Mouse (Mus musculus): ENCODE data around the gene Mrpl2. TPM values are rescaled to one million over a fixed set of nuclear protein-coding genes. Genes with fewer than 3 reads are reported as not detected.
A peak's percentile ranks its signal among the peaks of the same experiment; 100 is the strongest.

Gene Mrpl2
- polyA plus RNA-seq, 1 experiment from 2014 or later: 106 TPM

DNA sequence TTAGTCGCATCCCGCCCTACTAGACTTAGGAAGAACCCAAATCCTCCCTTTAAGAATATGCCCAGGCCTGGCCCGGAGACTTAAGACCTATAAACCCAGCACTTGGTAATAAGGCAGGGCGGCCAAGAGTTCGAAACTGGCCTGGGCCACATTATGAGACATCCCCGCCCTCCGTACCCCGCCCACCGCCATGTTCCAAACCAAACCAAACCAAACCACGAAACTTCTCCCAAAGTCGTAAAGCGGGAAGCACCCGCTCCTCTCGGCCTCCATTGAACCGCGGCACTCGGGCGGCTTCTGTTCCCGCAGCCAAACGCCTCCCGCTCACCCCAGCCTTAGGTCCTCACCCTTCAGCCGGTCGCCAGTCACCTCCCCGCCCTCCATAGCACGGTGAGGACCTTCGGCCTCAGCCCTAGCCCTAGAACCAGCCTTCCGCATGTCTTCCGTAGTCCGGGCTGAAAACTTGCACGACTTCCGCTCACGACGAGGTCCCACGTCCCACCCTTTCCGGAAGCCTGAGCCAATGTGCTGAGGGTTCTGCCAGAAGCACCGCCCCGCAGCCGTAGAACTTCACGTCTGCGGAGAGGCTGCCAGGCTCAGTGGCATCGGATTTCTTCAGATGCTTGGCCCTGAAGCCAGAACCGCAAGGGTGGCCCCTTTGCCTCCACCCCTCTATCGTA, 28.0 kb downstream of the Mrpl2 start, which contains the start of gene Rrp36:
Gene Rrp36 (minus strand): TSS at position 503 of the 680 bp plus-strand sequence.
- peak within 1 kb of the TSS; percentile 76 for H3K4me3 ChIP-seq
- H3K27me3 ChIP-seq: no peaks in the 10 kb centered on the region
- under 1% methylated on average over 43 of the region's 43 CpGs for WGBS
- H3K4me2 ChIP-seq: peak within 1 kb of the TSS; percentile 76
- peak within 1 kb of the TSS; percentile 79 for H3K27ac ChIP-seq
- peak within 1 kb of the TSS; percentile 75 for H3K9ac ChIP-seq
- peaks cover 52% of the 10 kb centered on the region for H3K36me3 ChIP-seq
- H3K9me3 ChIP-seq: no peaks in the 10 kb centered on the region
- ATAC-seq (ENCODE audit: borderline replicate concordance, extremely low read depth, low FRiP score, low TSS enrichment): peak; percentile 94
- H3K4me1 ChIP-seq: peaks cover 32% of the 10 kb centered on the region

DNA sequence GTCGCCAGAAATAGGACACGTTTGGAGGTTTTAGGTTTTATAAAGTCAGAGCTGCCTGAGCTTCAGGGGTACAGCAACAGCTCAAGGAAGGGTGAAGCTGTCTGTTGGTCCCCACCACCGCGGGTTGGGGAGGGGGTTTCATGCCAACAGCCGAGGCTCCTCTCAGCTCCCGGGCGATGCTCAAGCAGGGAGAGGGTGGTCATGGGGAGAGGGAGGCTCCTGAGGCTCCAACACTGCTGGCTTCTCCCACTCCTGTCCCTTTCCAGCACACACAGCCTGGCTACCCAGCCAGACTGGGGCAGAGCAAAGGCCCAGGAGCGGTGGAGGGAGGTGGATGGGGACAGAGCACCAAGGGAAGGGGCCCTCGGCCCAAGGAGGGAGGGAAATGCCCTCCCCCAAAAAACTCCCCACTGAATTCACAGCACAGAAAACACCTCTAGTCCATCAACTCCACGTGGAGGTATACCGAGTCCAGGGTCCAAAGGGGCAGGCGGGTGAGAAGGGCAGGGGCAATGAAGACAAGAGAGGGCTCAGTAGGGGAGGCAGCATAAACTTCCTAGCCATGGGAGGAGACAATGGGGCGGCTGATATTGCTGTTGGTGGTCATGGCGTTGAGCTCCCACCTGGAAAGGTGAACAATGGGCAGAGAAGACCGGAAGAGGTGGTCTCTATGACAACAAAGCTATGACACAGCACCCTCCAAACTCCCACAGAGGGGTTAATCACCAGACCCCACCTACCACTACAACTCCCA, 28.7 kb downstream of the Mrpl2 start:
- H3K9me3 ChIP-seq: no peaks in the 10 kb centered on the region

DNA sequence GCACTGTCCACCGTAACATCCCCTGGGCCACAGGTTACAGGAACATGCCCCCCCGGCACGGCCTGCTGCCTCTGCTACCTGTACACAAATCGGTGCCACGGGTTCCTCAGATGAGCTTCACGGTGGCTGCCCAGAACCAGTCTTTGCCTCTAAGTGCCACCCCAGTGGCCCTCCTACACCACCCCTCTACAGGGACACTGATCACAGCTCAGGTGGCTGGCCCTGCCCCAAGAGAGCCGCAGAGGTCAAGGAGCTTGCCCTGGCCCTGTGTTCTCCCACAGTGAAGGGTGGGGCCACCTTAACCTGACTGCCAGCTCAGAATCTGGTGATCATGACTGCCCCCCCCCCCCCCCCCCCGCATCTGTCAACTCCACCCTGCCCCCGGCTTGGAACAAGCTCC, 32.4 kb downstream of the Mrpl2 start, which contains the start of gene Mea1:
Gene Mea1 (plus strand): TSS at position 378 of the 400 bp plus-strand sequence.
- H3K9me3 ChIP-seq: no peaks in the 10 kb centered on the region
- H3K36me3 ChIP-seq: peaks cover 40% of the 10 kb centered on the region

More for the DNA sequence above, 28.7 kb downstream of the Mrpl2 start:
- H3K4me1 ChIP-seq: peaks cover 39% of the 10 kb centered on the region
- no peaks in the 10 kb centered on the region for H3K27me3 ChIP-seq
- peak overlapping the region; percentile 79 for H3K27ac ChIP-seq
- peaks cover 45% of the 10 kb centered on the region for H3K36me3 ChIP-seq
- peak; percentile 15; the same call in 1 of the 2 replicates for ATAC-seq (ENCODE audit: borderline replicate concordance, extremely low read depth, low FRiP score, low TSS enrichment)
- H3K4me3 ChIP-seq: peak overlapping the region; percentile 76
- H3K4me2 ChIP-seq: peak overlapping the region; percentile 76
- peak overlapping the region; percentile 75 for H3K9ac ChIP-seq
- 24% methylated on average over 15 of the region's 15 CpGs for WGBS

DNA sequence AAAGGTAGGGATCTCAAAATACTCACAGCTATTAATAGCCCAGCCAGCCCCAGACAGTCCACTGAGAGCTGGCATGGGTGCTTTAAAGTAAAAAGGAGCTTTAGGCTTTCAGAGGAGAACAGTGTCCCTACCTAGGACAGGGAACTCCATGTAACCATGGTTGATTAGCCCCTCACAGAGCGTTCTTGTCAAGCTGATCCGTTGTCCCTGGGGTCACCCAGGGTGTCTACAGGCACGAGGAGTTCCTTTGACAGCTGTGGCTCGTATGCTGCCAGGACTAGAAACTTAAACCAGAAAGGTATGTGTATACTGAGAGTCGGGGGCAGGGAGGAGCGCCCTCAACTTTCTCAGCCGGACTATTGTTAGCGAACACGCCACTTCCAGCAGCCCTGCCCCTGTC, 32.9 kb downstream of the Mrpl2 start:
- 33% methylated on average over 9 of the region's 9 CpGs for WGBS
- Histone ChIP-seq H3K9ac (peak overlapping the region; percentile 60), H3K4me1 (peaks cover 37% of the 10 kb centered on the region), H3K36me3 (peaks cover 45% of the 10 kb centered on the region), H3K9me3 (no peaks in the 10 kb centered on the region), H3K4me3 (peak overlapping the region; percentile 60), H3K27me3 (no peaks in the 10 kb centered on the region), H3K27ac (peak overlapping the region; percentile 88), H3K4me2 (peak overlapping the region; percentile 81)
- ATAC-seq (ENCODE audit: borderline replicate concordance, extremely low read depth, low FRiP score, low TSS enrichment): no peak

More for the DNA sequence above, 32.4 kb downstream of the Mrpl2 start, which contains the start of gene Mea1:
- ATAC-seq (ENCODE audit: borderline replicate concordance, extremely low read depth, low FRiP score, low TSS enrichment): no peak
- Histone ChIP-seq H3K4me2 (peak within 1 kb of the TSS; percentile 81), H3K9ac (peak within 1 kb of the TSS; percentile 60), H3K27ac (peak within 1 kb of the TSS; percentile 88), H3K27me3 (no peaks in the 10 kb centered on the region), H3K4me1 (peaks cover 40% of the 10 kb centered on the region), H3K4me3 (peak within 1 kb of the TSS; percentile 60)
- WGBS: 81% methylated on average over 8 of the region's 9 CpGs

DNA sequence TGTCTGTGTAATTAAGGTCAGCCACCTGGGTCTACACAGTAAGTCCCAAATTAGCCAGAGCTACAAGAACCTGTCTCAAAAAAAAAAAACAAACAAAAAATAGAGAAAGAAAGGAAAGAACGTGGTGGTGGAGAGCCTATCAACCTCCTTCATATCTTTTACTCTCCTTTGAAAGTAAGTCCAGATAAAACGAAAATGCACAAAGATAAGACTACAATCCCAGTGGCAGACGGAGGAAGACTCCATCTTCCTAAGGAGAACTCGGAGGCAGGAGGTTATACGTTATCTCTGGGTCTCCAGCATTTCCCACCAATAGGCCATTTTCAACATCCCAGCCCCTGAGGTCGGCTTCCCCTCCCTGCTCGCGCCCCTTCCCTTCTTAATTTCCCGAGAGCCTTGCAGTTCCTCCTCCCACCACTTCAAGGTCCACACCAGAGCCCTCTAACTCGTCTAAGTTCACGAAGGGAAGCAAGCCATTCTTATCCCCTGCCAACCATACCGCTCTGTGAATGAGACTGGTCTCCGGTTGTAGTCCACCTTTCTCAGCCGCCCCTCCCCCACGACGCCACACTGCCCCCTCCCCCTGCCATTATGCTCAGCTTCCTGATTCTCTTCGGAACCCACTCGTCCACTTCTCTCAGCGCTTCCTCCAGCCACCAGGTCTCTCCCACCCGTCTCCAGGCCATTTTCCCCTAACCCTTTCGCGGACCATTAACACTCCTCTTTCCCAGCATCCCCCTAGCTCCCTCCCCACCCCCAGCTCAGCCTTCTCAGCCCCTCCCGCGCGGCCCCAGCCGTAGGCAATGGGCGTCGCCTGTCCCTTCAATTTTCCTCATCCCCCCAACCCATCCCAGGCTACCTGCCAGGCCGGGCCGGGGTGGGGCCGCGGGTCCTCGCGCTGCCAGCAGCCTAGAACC, 34.1 kb downstream of the Mrpl2 start:
- Histone ChIP-seq H3K4me1 (peaks cover 29% of the 10 kb centered on the region), H3K27ac (peak overlapping the region; percentile 88), H3K36me3 (peaks cover 54% of the 10 kb centered on the region), H3K4me3 (peak overlapping the region; percentile 60), H3K27me3 (no peaks in the 10 kb centered on the region), H3K9ac (peak overlapping the region; percentile 60), H3K9me3 (no peaks in the 10 kb centered on the region), H3K4me2 (peak overlapping the region; percentile 81)
- peak; percentile 1 for ATAC-seq (ENCODE audit: borderline replicate concordance, extremely low read depth, low FRiP score, low TSS enrichment)
- under 1% methylated on average over 34 of the region's 34 CpGs for WGBS

DNA sequence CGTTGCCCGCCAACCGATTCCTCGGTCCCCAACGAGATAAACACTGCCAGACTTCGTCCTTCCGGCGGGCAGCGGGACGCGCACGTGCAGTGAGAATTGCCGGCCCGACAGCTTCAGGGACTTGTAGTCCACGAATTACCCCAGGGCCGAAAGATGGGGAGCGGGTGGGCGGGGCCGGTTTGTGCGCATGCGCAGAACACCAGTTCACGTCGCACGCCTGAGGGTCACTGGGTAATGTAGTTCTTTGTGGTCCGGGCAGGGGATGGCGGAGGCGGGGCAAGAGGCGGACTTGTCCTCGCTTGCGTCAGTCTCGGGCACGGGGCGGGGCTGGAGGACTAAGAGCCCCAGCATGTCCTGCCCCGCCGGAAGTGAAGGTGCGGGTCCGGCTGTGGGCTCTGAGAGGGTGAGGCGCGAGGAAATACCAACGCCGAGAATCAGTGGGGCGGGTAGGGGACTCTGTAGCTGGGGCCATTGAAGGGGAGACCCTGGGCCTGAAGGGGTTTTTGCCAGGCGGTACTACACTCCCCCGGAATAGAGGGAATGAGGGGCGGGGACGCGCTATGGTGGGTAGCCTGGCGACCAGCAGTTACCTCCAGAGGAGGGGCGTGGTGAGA, 34.8 kb downstream of the Mrpl2 start, which contains the start of gene Klhdc3:
Gene Klhdc3 (minus strand): TSS at position 155 of the 614 bp plus-strand sequence.
- under 1% methylated on average over 49 of the region's 49 CpGs for WGBS
- Histone ChIP-seq H3K27ac (peak within 1 kb of the TSS; percentile 88), H3K9me3 (no peaks in the 10 kb centered on the region), H3K27me3 (no peaks in the 10 kb centered on the region), H3K9ac (peak within 1 kb of the TSS; percentile 60), H3K36me3 (peaks cover 54% of the 10 kb centered on the region), H3K4me1 (peaks cover 26% of the 10 kb centered on the region), H3K4me2 (peak within 1 kb of the TSS; percentile 81), H3K4me3 (peak within 1 kb of the TSS; percentile 60)
- ATAC-seq (ENCODE audit: borderline replicate concordance, extremely low read depth, low FRiP score, low TSS enrichment): peak; percentile 98

DNA sequence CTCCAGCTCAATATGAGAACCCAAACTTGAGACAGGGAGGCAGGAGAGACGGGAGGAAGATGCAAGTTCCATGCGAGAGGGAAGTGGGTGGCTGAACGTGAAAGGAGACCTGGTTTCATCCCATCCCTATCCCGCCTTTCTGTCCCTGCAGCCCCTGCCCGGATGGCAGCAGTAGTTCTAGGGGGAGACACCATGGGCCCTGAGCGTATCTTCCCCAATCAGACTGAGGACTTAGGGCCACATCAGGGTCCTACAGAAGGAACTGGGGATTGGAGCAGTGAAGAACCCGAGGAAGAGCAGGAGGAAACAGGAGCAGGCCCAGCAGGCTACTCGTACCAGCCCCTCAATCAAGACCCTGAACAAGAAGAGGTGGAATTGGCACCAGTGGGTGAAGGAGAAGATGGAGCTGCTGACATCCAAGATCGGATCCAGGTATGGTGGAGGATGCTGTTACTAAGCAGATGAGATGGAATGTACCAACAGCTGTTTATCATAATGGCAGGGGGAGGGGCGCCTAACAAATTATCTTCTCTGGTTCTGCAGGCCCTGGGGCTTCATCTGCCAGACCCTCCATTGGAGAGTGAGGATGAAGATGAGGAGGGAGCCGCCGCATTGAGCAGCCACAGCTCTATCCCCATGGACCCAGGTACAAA, 35.6 kb downstream of the Mrpl2 start:
- peaks cover 54% of the 10 kb centered on the region for H3K36me3 ChIP-seq
- no peaks in the 10 kb centered on the region for H3K9me3 ChIP-seq
- ATAC-seq (ENCODE audit: borderline replicate concordance, extremely low read depth, low FRiP score, low TSS enrichment): no peak
- H3K27me3 ChIP-seq: no peaks in the 10 kb centered on the region
- H3K4me1 ChIP-seq: peaks cover 26% of the 10 kb centered on the region
- peak overlapping the region; percentile 49 for H3K27ac ChIP-seq
- peak overlapping the region; percentile 80 for H3K4me2 ChIP-seq
- WGBS: 23% methylated on average over 12 of the region's 12 CpGs
- peak overlapping the region; percentile 59 for H3K9ac ChIP-seq
- H3K4me3 ChIP-seq: peak overlapping the region; percentile 60

DNA sequence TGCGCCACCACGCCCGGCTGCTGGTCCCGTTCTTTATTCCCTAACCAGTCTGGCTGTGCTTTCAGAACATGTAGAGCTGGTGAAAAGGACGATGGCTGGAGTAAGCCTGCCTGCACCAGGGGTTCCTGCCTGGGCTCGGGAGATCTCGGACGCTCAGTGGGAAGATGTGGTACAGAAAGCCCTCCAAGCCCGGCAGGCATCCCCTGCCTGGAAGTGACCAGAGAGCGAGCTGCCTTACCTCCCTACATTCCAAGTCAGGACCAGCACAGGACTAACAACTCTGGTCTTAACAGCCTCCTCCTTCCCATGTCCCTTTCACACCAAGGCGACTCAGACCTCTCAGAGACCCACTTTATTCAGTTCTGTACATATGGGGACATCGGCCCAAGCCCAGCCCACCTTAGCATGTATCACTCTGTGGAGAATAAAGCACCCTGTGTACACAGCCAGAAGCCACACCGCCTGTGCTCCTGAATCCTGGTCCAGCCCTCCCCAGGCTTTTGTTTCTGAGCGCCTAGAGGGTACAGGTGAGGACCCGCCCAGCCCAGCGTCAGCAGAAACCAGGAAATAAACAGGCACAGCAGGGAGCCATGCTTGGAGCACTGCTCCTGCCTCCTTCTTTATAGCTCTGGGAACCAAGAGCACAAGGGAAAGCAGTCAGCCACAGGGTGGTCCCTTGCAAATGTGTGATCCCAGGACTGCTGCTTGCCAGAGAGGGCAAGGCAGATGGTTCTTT, 36.8 kb downstream of the Mrpl2 start:
- ATAC-seq (ENCODE audit: borderline replicate concordance, extremely low read depth, low FRiP score, low TSS enrichment): no peak
- Histone ChIP-seq H3K9me3 (no peaks in the 10 kb centered on the region), H3K27ac (no peak overlapping the region), H3K9ac (no peak overlapping the region), H3K4me2 (no peak overlapping the region), H3K4me3 (no peak overlapping the region), H3K4me1 (peaks cover 26% of the 10 kb centered on the region), H3K27me3 (no peaks in the 10 kb centered on the region), H3K36me3 (peaks cover 55% of the 10 kb centered on the region)
- 85% methylated on average over 16 of the region's 16 CpGs for WGBS

DNA sequence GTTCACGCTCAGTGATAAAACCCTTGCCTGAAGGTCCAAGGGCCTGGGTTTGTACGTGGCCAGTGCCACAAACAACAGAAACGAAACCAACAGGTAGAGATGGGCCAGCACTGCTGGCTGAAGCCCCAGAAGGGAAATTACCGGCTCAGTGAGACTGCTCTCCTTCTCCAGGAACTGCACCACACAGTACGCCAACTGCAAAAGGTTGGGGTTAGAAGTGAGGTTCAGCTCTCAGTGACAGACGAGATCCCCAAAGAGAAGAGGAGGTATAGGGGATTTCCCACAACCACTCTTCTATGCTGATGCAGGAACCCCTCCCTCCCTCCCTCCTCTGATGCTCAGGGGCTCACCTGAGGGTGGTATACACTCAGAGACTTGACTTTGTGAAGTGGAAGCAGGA, 39.9 kb downstream of the Mrpl2 start:
- Histone ChIP-seq H3K4me2 (no peak overlapping the region), H3K36me3 (peaks cover 53% of the 10 kb centered on the region), H3K9me3 (no peaks in the 10 kb centered on the region), H3K4me1 (peaks cover 7% of the 10 kb centered on the region), H3K27ac (no peak overlapping the region), H3K27me3 (no peaks in the 10 kb centered on the region), H3K9ac (no peak overlapping the region), H3K4me3 (no peak overlapping the region)
- WGBS: 87% methylated on average over 6 of the region's 6 CpGs
- no peak for ATAC-seq (ENCODE audit: borderline replicate concordance, extremely low read depth, low FRiP score, low TSS enrichment)

DNA sequence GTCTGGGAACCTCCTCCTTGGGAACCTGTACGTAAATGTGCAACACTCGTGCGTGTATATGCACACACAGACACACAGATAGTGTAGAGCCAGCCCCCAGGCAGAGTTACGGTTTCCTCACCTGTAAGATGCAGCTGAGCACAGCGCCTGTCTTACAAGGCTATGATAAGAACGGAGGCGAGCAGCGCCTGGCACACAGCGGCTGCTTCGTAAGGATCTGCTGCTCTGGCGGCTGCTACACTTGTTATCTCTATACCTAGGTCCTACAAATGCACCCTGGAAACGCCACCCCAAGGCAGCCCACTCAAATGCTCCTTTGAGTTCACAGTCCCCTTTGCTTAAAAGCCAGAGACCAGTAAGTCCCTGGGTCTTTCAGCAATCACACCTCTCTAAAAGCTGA, 44.6 kb downstream of the Mrpl2 start:
- ATAC-seq (ENCODE audit: borderline replicate concordance, extremely low read depth, low FRiP score, low TSS enrichment): no peak
- WGBS: 85% methylated on average over 12 of the region's 12 CpGs
- H3K36me3 ChIP-seq: peaks cover 31% of the 10 kb centered on the region
- no peak overlapping the region for H3K9ac ChIP-seq
- no peak overlapping the region for H3K4me2 ChIP-seq
- no peaks in the 10 kb centered on the region for H3K9me3 ChIP-seq
- no peak overlapping the region for H3K27ac ChIP-seq
- H3K27me3 ChIP-seq: no peaks in the 10 kb centered on the region
- H3K4me1 ChIP-seq: no peaks in the 10 kb centered on the region
- H3K4me3 ChIP-seq: no peak overlapping the region

All from lung, embryonic 15.5 days (tissue).